Mouse (Mus musculus): Measurements from ENCODE around the gene Nectin3. TPM values are rescaled to one million over a fixed set of nuclear protein-coding genes. Genes with fewer than 3 reads are reported as not detected.
A peak's percentile ranks its signal among the peaks of the same experiment; 100 is the strongest.

Nectin3 gene
- 1 to 10 TPM; 6.8 to 8.0 TPM for total RNA-seq (2021)
- polyA plus RNA-seq (2012; rRNA removed): 2.0 and 5.7 TPM in 2 replicates
- long read RNA-seq, transcript Nectin3-201 (6 exons, 3,062 nt): major isoform, 6 of 7 reads
- long read RNA-seq, partial matches to known transcripts: 0 of 7 reads
- long read RNA-seq, other reads (novel, unspliced or antisense): 0 of 7 reads

DNA sequence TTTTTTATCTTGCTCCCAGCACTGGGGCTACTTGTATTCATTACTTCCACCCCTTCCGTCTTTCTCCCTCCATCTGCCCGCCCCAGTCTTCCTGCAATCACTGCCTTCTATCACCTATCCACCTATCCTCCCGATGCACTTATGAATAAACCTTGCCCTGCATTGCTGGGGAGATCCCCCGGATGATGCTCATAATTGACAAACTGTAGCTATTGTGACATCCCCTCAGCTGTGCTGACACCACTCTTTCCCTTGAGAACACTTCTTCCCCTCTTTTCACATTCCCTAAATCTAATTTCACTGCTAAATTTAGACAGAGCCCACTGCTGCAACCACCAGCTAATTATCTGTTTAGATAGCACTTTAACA lies at the start of gene Nectin3:
Nectin3 (minus strand) TSS at position 105 of the 369 bp plus-strand sequence.
- H3K79me2 ChIP-seq (replicated peaks; ENCODE audit: control insufficient read depth, insufficient read depth, low read length): no peaks in the 10 kb centered on the region
- no peak for DNase-seq
- peaks cover 2% of the 10 kb centered on the region; the same call in 1 of the 2 replicates for H3K36me3 ChIP-seq (ENCODE audit: control insufficient read depth, insufficient read depth, low read length)
- H3K27me3 ChIP-seq (ENCODE audit: control insufficient read depth, insufficient read depth, low read length): no peaks in the 10 kb centered on the region
- TF ChIP-seq POLR2A (IDR thresholded peaks at IDR 0.05; ENCODE audit: insufficient read depth, low read depth, low read length) (no peak), CTCF (IDR thresholded peaks at IDR 0.05) (no peak), EP300 (IDR thresholded peaks at IDR 0.05; ENCODE audit: insufficient read depth, low read depth, low read length) (no peak)
- peak within 1 kb of the TSS; percentile 79 for H3K27ac ChIP-seq
- WGBS: 15% methylated on average over 4 of the region's 4 CpGs
- intact Hi-C loops (cut with DNase I): no loop called here
- peak within 1 kb of the TSS; percentile 83 for H3K4me3 ChIP-seq
- peak within 1 kb of the TSS; percentile 78 for H3K9ac ChIP-seq (ENCODE audit: low read depth, low read length)
- peaks cover 1% of the 10 kb centered on the region for H3K4me1 ChIP-seq (ENCODE audit: control insufficient read depth, insufficient read depth, low read length)

DNA sequence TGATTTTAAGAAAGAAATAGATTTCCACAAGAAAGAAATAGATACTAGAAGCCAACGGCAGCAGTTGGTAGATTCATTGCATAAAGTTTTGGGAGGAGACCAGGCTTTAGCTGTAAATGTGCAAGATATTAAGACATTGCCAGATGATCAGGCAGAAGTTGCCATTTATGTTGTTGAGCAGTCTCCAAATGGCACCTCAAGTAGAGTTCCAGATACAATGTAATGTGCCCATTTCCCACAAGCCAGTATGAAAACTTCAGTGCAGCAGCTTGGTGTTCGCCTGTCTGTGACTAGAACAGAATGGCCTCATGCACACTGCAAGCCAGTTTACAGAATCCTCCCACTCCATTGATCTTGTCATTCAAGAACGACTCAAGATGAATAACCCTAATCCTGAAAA lies 39.8 kb upstream of the Nectin3 start:
- Histone ChIP-seq H3K27ac (no peak overlapping the region), H3K27me3 (ENCODE audit: control insufficient read depth, insufficient read depth, low read length) (no peaks in the 10 kb centered on the region), H3K36me3 (ENCODE audit: control insufficient read depth, insufficient read depth, low read length) (no peaks in the 10 kb centered on the region), H3K79me2 (replicated peaks; ENCODE audit: control insufficient read depth, insufficient read depth, low read length) (no peaks in the 10 kb centered on the region), H3K9ac (ENCODE audit: low read depth, low read length) (no peak overlapping the region), H3K4me3 (no peak overlapping the region), H3K4me1 (ENCODE audit: control insufficient read depth, insufficient read depth, low read length) (no peaks in the 10 kb centered on the region)
- no peak for DNase-seq
- 82% methylated on average over 3 of the region's 3 CpGs for whole genome bisulfite sequencing
- intact Hi-C loops (cut with DNase I): no loop called here
- TF ChIP-seq EP300 (IDR thresholded peaks at IDR 0.05; ENCODE audit: insufficient read depth, low read depth, low read length) (no peak), POLR2A (IDR thresholded peaks at IDR 0.05; ENCODE audit: insufficient read depth, low read depth, low read length) (no peak), CTCF (IDR thresholded peaks at IDR 0.05) (no peak)

DNA sequence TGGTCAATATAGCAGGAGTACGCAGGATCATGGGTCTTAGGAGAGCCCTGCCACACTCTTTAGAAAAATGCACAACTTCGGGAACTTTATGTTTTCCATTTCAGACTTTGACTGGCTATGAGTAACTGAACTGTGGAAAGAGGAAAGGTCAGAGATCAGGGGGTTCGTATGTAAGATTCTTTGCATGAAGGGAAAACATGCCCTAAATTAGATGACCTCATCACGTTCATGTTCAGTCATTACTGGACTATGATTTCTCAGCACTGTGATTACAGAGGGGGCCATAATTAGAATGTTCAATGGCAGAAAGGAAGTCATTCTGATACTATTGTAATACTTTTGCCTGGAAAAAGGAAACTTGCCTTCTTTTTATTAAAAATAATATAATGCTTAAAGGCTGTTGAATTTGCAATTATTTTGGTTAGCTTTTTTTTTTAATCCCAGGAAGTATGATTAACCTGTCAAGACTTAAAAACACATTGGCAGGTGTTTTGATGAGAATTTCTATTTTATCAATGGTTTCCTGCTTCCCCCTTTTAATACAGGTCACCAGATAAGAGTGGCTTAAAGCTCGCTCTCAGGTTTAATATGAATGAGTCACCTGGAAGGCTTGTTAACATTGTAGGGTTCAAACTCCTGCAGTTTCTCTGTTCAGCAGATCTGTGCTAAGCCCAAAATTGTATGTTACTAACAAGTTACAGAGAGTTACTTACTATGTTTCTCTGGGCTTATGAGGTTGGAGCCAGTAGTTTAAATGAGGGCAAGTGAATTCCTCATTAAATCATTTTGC lies 34.3 kb upstream of the Nectin3 start:
- DNase-seq: no peak
- H3K27ac ChIP-seq: no peak overlapping the region
- TF ChIP-seq CTCF (IDR thresholded peaks at IDR 0.05) (no peak), EP300 (IDR thresholded peaks at IDR 0.05; ENCODE audit: insufficient read depth, low read depth, low read length) (no peak), POLR2A (IDR thresholded peaks at IDR 0.05; ENCODE audit: insufficient read depth, low read depth, low read length) (no peak)
- H3K9ac ChIP-seq (ENCODE audit: low read depth, low read length): no peak overlapping the region
- WGBS: 58% methylated on average over 5 of the region's 5 CpGs
- intact Hi-C loops (cut with DNase I): no loop called here
- no peaks in the 10 kb centered on the region for H3K27me3 ChIP-seq (ENCODE audit: control insufficient read depth, insufficient read depth, low read length)
- H3K36me3 ChIP-seq (ENCODE audit: control insufficient read depth, insufficient read depth, low read length): no peaks in the 10 kb centered on the region
- H3K4me3 ChIP-seq: no peak overlapping the region
- H3K79me2 ChIP-seq (replicated peaks; ENCODE audit: control insufficient read depth, insufficient read depth, low read length): no peaks in the 10 kb centered on the region
- H3K4me1 ChIP-seq (ENCODE audit: control insufficient read depth, insufficient read depth, low read length): no peaks in the 10 kb centered on the region

DNA sequence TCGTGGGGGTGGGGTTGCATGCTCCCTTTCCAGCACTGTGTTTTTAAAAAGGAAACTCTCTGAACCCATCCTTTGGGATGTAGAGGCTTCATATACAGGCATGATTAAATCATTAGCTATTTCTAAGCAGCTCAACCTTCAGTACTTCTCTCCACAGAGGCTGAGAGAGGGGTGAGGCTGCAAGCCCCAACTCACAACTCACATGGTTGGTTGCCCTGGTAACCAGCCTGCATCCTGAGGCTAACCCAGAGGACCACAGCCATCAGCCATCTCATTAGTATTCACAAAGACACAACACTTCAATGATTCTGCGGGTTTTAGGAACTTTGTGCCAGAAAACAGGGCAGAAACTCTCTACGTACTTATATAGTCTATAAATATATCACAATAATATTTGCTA lies 32.7 kb upstream of the Nectin3 start:
- H3K36me3 ChIP-seq (ENCODE audit: control insufficient read depth, insufficient read depth, low read length): no peaks in the 10 kb centered on the region
- no peak for DNase-seq
- no peak overlapping the region for H3K9ac ChIP-seq (ENCODE audit: low read depth, low read length)
- TF ChIP-seq EP300 (IDR thresholded peaks at IDR 0.05; ENCODE audit: insufficient read depth, low read depth, low read length) (no peak), POLR2A (IDR thresholded peaks at IDR 0.05; ENCODE audit: insufficient read depth, low read depth, low read length) (no peak), CTCF (IDR thresholded peaks at IDR 0.05) (no peak)
- no peaks in the 10 kb centered on the region for H3K4me1 ChIP-seq (ENCODE audit: control insufficient read depth, insufficient read depth, low read length)
- no peaks in the 10 kb centered on the region for H3K79me2 ChIP-seq (replicated peaks; ENCODE audit: control insufficient read depth, insufficient read depth, low read length)
- H3K27me3 ChIP-seq (ENCODE audit: control insufficient read depth, insufficient read depth, low read length): no peaks in the 10 kb centered on the region
- no peak overlapping the region for H3K27ac ChIP-seq
- H3K4me3 ChIP-seq: no peak overlapping the region
- 67% methylated on average over 3 of the region's 3 CpGs for WGBS
- intact Hi-C loops (cut with DNase I): no loop called here

DNA sequence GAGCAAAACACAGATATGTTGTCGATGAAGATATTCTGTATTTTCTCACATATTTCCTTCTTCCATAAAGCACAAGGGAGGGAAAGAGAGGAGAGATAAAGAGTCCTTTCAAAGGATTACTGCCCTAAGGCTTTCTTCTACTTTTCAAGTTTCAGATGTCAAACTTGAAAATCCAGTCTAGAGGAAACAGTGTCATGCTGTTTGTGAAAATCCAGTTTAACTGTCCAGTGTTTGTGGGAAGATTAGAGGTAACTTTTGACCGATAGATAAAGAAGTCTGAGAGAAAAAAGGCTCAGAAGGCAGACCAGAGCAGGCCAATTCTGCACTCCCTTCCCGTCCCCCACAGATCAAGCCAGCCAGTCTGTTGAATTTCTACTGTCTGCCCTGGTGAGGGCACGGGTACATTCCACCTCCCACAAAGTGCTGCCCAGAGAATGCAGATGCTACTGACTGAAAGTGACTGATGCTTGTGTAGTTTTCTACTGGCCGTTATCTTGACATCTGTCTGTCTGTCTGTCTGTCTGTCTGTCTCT lies 22.6 kb upstream of the Nectin3 start:
- DNase-seq: no peak
- H3K27ac ChIP-seq: no peak overlapping the region
- H3K79me2 ChIP-seq (replicated peaks; ENCODE audit: control insufficient read depth, insufficient read depth, low read length): no peaks in the 10 kb centered on the region
- no peaks in the 10 kb centered on the region for H3K27me3 ChIP-seq (ENCODE audit: control insufficient read depth, insufficient read depth, low read length)
- intact Hi-C loops (cut with DNase I): no loop called here
- no peaks in the 10 kb centered on the region for H3K4me1 ChIP-seq (ENCODE audit: control insufficient read depth, insufficient read depth, low read length)
- H3K36me3 ChIP-seq (ENCODE audit: control insufficient read depth, insufficient read depth, low read length): no peaks in the 10 kb centered on the region
- no peak for TF ChIP-seq POLR2A (IDR thresholded peaks at IDR 0.05; ENCODE audit: insufficient read depth, low read depth, low read length)
- TF ChIP-seq CTCF (IDR thresholded peaks at IDR 0.05): no peak
- no peak for TF ChIP-seq EP300 (IDR thresholded peaks at IDR 0.05; ENCODE audit: insufficient read depth, low read depth, low read length)
- no peak overlapping the region for H3K9ac ChIP-seq (ENCODE audit: low read depth, low read length)
- WGBS: 60% methylated on average over 5 of the region's 5 CpGs
- no peak overlapping the region for H3K4me3 ChIP-seq

DNA sequence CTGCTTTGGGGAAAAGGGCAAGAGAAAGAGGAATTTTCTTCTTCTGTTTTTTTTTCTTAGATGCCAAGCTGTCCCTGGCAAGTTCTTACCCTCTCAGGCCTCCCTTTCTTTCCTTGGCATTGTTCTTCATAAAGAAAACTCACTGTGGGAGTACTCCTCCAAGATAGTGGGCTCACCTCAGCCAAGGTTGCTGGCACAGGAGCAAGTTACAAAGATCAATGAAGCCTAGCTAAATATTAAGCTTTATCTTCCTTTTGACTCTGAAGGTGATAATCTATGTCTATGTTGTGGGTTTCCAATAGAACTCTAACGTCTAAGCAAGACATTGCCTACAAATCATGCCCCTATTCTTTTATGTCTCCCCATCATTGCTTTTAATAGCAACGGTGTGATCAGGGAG lies 21.3 kb upstream of the Nectin3 start:
- TF ChIP-seq CTCF (IDR thresholded peaks at IDR 0.05): no peak
- TF ChIP-seq EP300 (IDR thresholded peaks at IDR 0.05; ENCODE audit: insufficient read depth, low read depth, low read length): no peak
- no peak for TF ChIP-seq POLR2A (IDR thresholded peaks at IDR 0.05; ENCODE audit: insufficient read depth, low read depth, low read length)
- intact Hi-C loops (cut with DNase I): no loop called here
- Histone ChIP-seq H3K4me1 (ENCODE audit: control insufficient read depth, insufficient read depth, low read length) (no peaks in the 10 kb centered on the region), H3K9ac (ENCODE audit: low read depth, low read length) (no peak overlapping the region), H3K4me3 (no peak overlapping the region), H3K27ac (no peak overlapping the region), H3K36me3 (ENCODE audit: control insufficient read depth, insufficient read depth, low read length) (no peaks in the 10 kb centered on the region), H3K79me2 (replicated peaks; ENCODE audit: control insufficient read depth, insufficient read depth, low read length) (no peaks in the 10 kb centered on the region), H3K27me3 (ENCODE audit: control insufficient read depth, insufficient read depth, low read length) (no peaks in the 10 kb centered on the region)
- WGBS: 84% methylated on average over 2 of the region's 2 CpGs
- no peak for DNase-seq
